Mouse (Mus musculus) ES-Bruce4 (cell line): Measurements from ENCODE around the gene Hyal3. TPM values are rescaled to one million over a fixed set of nuclear protein-coding genes. Genes with fewer than 3 reads are reported as not detected.

Source experiments
- H3K27ac ChIP-seq: 2 replicates; pipeline ENCODE4 v1.5.1; 2012; ENCODE audit warnings: low read length, inconsistent platforms; ENCODE audit not compliant: insufficient read depth
- H3K27me3 ChIP-seq: 2 replicates; pipeline ENCODE4 v1.6.1; 2012; ENCODE audit warnings: mild to moderate bottlenecking, low read length, inconsistent platforms; ENCODE audit not compliant: control insufficient read depth, poor library complexity, insufficient read depth, severe bottlenecking
- H3K36me3 ChIP-seq: 2 replicates; pipeline ENCODE4 v1.6.1; 2012; ENCODE audit warnings: inconsistent platforms, mild to moderate bottlenecking, low read length, moderate library complexity; ENCODE audit not compliant: control insufficient read depth, poor library complexity, insufficient read depth, severe bottlenecking
- H3K4me1 ChIP-seq: one replicate; pipeline ENCODE4 v1.8.1; 2011; ENCODE audit warnings: low read length; ENCODE audit not compliant: control insufficient read depth, insufficient read depth
- H3K4me3 ChIP-seq: 2 replicates; pipeline ENCODE4 v1.5.1; 2011; ENCODE audit warnings: low read depth, mild to moderate bottlenecking, low read length
- H3K9ac ChIP-seq: 2 replicates; pipeline ENCODE4 v1.6.1; 2012; ENCODE audit warnings: low read depth, mild to moderate bottlenecking, inconsistent platforms; ENCODE audit not compliant: poor library complexity, severe bottlenecking
- H3K9me3 ChIP-seq: replicated peaks from 2 replicates; pipeline ENCODE4 v1.6.1; 2012; ENCODE audit warnings: mild to moderate bottlenecking, low read length, inconsistent platforms; ENCODE audit not compliant: control insufficient read depth, poor library complexity, insufficient read depth, severe bottlenecking
- CTCF ChIP-seq: IDR thresholded peaks from one replicate; pipeline ENCODE4 v1.8.1; 2011; ENCODE audit warnings: low read depth, low read length
- EP300 ChIP-seq: IDR thresholded peaks from 2 replicates; pipeline ENCODE4 v1.6.1; 2011; ENCODE audit warnings: low read depth, low read length; ENCODE audit not compliant: insufficient read depth
- POLR2A ChIP-seq: IDR thresholded peaks from one replicate; pipeline ENCODE4 v1.8.1; 2011; ENCODE audit warnings: low read length; ENCODE audit not compliant: insufficient read depth
- polyA plus RNA-seq: library from polyadenylated mRNA; stranded (reverse); fragments of >200 nt; gene quantifications from 2 replicates; pipeline ENCODE4 v1.2.4, GENCODE M21; 2011; ENCODE audit warnings: low read depth; ENCODE audit not compliant: missing spikeins, insufficient read depth, insufficient read length

The Hyal3 gene
- polyA plus RNA-seq, 1 experiment = 1.0 TPM

GRCm38 (mm10) chr9:107626158-107626843 lies 45.7 kb downstream of the Hyal3 start:
- Histone ChIP-seq H3K36me3 (no peaks in the 10 kb centered on the region), H3K9me3 (no peaks in the 10 kb centered on the region)

GRCm38 (mm10) chr9:107626844-107627277 lies 46.2 kb downstream of the Hyal3 start:
- Histone ChIP-seq H3K36me3 (no peaks in the 10 kb centered on the region), H3K27ac (no peak overlapping the region), H3K4me1 (peaks cover 16% of the 10 kb centered on the region), H3K27me3 (no peaks in the 10 kb centered on the region), H3K9me3 (no peaks in the 10 kb centered on the region), H3K4me3 (peak overlapping the region; percentile 45), H3K9ac (no peak overlapping the region)
- TF ChIP-seq EP300 (peak; percentile 95), CTCF (peak; percentile 88), POLR2A (no peak)

More at GRCm38 (mm10) chr9:107626158-107626843, 45.7 kb downstream of the Hyal3 start:
- Histone ChIP-seq H3K4me1 (peaks cover 13% of the 10 kb centered on the region), H3K27ac (no peak overlapping the region), H3K4me3 (peak overlapping the region; percentile 45), H3K9ac (no peak overlapping the region; the same call in 1 of the 2 replicates), H3K27me3 (no peaks in the 10 kb centered on the region)
- TF ChIP-seq CTCF (no peak), EP300 (no peak), POLR2A (no peak)

- Histone ChIP-seq H3K27ac (peak overlapping the region; percentile 31), H3K36me3 (no peaks in the 10 kb centered on the region), H3K4me3 (peak overlapping the region; percentile 0; the same call in 1 of the 2 replicates), H3K27me3 (no peaks in the 10 kb centered on the region), H3K4me1 (peaks cover 21% of the 10 kb centered on the region), H3K9me3 (no peaks in the 10 kb centered on the region), H3K9ac (no peak overlapping the region)
- TF ChIP-seq POLR2A = no peak
- no peak for TF ChIP-seq EP300
- TF ChIP-seq CTCF = no peak
These were observed 47.0 kb downstream of the Hyal3 start for GRCm38 (mm10) chr9:107627387-107628255.

- Histone ChIP-seq H3K27ac (peak overlapping the region; percentile 56; the same call in 1 of the 2 replicates), H3K9ac (peak overlapping the region; percentile 10; the same call in 1 of the 2 replicates), H3K36me3 (no peaks in the 10 kb centered on the region), H3K4me1 (peaks cover 21% of the 10 kb centered on the region), H3K4me3 (peak overlapping the region; percentile 29), H3K27me3 (no peaks in the 10 kb centered on the region), H3K9me3 (no peaks in the 10 kb centered on the region)
- TF ChIP-seq POLR2A (no peak), EP300 (no peak), CTCF (no peak)
These were observed 48.2 kb downstream of the Hyal3 start for GRCm38 (mm10) chr9:107628721-107629410.

- Histone ChIP-seq H3K9ac (peak overlapping the region; percentile 10; the same call in 1 of the 2 replicates), H3K27ac (peak overlapping the region; percentile 56; the same call in 1 of the 2 replicates), H3K36me3 (no peaks in the 10 kb centered on the region), H3K4me1 (peaks cover 18% of the 10 kb centered on the region), H3K27me3 (no peaks in the 10 kb centered on the region), H3K9me3 (no peaks in the 10 kb centered on the region), H3K4me3 (peak overlapping the region; percentile 29)
- TF ChIP-seq CTCF (no peak), EP300 (peak; percentile 89), POLR2A (no peak)
These were observed 48.8 kb downstream of the Hyal3 start for GRCm38 (mm10) chr9:107629411-107629730.
